Mouse (Mus musculus) lung, adult 2 months (tissue): Measurements from ENCODE around the gene Gm15517.

ENCODE experiments used
- CTCF ChIP-seq: fragments of 200-500 bp; IDR thresholded peaks from 2 replicates; pipeline ENCODE4 v1.5.1; 2011; ENCODE audit warnings: mild to moderate bottlenecking, low read length, control low read depth; ENCODE audit not compliant: insufficient read depth
- POLR2A ChIP-seq: fragments of 200-500 bp; IDR thresholded peaks from 2 replicates; pipeline ENCODE4 v1.6.1; 2011; ENCODE audit warnings: low read depth, mild to moderate bottlenecking, control low read depth, low read length, borderline replicate concordance; ENCODE audit errors: extremely low read depth

DNA sequence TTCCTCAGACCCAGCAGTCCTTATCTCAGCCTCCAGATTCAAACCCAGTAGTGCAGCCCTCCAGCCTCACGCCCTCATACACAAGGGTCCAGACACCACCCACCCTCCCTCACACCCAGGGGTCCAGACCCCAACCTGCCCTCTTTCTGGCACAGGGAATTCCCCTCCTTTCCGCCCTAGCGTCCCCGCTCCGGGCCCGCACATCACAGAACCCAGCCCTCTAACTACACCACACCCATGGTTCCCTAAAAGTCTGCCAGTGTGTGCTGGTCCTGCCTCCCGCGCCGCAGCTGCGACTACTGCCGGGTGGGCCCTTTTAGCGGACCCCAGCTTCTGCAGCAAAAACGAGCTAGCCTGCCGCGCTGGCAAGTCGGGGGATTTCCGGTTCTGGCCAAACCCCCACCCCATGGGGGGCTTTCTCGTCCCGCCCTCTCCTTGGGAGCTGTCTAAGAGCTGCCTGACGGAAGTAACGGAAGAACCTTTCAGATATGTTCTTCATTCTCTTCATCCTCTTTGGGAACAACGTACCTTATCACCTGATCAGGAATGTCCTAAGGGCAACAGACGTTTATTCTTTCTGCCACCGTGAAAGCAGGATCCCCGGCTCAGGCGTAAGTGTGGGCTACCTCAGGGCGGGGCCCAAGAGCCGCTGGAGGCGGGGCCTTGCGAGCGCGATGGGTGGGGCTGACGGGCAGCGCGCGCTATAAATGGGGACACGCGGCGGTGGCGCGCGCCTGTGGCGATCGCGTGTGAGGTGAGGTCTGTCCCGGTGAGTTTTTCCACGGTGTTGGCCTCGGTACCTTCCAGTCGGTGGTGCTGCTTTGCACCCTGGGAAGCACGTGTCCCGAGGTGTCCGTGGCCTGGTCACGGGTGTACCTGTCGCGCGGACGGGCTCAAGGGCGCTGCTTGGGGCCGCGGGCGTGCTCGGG, 14.9 kb upstream of the Gm15517 start, which contains the start of the genes 1700028J19Rik and 2410002F23Rik:
- TF ChIP-seq POLR2A (peak; percentile 97), CTCF (no peak)
